Mouse (Mus musculus) midbrain, postnatal 0 days (tissue): ENCODE measurements around the gene Sema3f. TPM values are rescaled to one million over a fixed set of nuclear protein-coding genes. Genes with fewer than 3 reads are reported as not detected.

Experiments
- ATAC-seq: fragments of 200-750 bp; cut with Nextera tagmentation; 2 replicates; pipeline ENCODE4 v1.8.0; 2017; ENCODE audit warnings: moderate number of reproducible peaks, mild to moderate bottlenecking, moderate TSS enrichment, moderate library complexity; ENCODE audit not compliant: low FRiP score
- DNase-seq: peaks from one replicate; pipeline ENCODE4 v3.0.0-alpha.2; 2015; ENCODE audit warnings: low spot score
- H3K27ac ChIP-seq: fragments of 300-500 bp; sonication (generic); 2 replicates; pipeline ENCODE4 v1.5.1; 2014; ENCODE audit warnings: low read depth, mild to moderate bottlenecking, low read length, mixed read lengths
- H3K27me3 ChIP-seq: fragments of 300-500 bp; sonication (generic); 2 replicates; pipeline ENCODE4 v1.6.1; 2014; ENCODE audit warnings: low read length, control low read depth, mixed read lengths; ENCODE audit not compliant: insufficient read depth
- H3K36me3 ChIP-seq: fragments of 300-500 bp; sonication (generic); 2 replicates; pipeline ENCODE4 v1.6.1; 2014; ENCODE audit warnings: low read length, control low read depth, mixed read lengths; ENCODE audit not compliant: insufficient read depth
- H3K4me1 ChIP-seq: fragments of 300-500 bp; sonication (generic); 2 replicates; pipeline ENCODE4 v1.6.1; 2014; ENCODE audit warnings: mild to moderate bottlenecking, control low read depth, antibody characterized with exemption, low read length, mixed read lengths; ENCODE audit not compliant: insufficient read depth
- H3K4me2 ChIP-seq: fragments of 300-500 bp; sonication (generic); 2 replicates; pipeline ENCODE4 v1.6.1; 2014; ENCODE audit warnings: low read depth, mild to moderate bottlenecking, low read length, mixed read lengths; ENCODE audit not compliant: poor library complexity, severe bottlenecking
- H3K4me3 ChIP-seq: fragments of 300-500 bp; sonication (generic); 2 replicates; pipeline ENCODE4 v1.5.1; 2014; ENCODE audit warnings: low read depth, mild to moderate bottlenecking, low read length, moderate library complexity
- H3K9ac ChIP-seq: fragments of 300-500 bp; sonication (generic); replicated peaks from 2 replicates; pipeline ENCODE4 v1.6.1; 2014; ENCODE audit warnings: mild to moderate bottlenecking, low read length, moderate library complexity, mixed read lengths; ENCODE audit not compliant: poor library complexity, severe bottlenecking
- H3K9me3 ChIP-seq: fragments of 300-500 bp; sonication (generic); 2 replicates; pipeline ENCODE4 v1.6.1; 2016; ENCODE audit warnings: low read length, control low read depth
- CTCF ChIP-seq: IDR thresholded peaks from 2 replicates; pipeline ENCODE4 v1.5.1; 2016; ENCODE audit warnings: antibody characterized with exemption, mild to moderate bottlenecking
- WGBS: fragments of 180-500 bp; shearing (Covaris S2); extraction: QIAGEN DNeasy Blood & Tissue Kit; methylation state at CpG from one replicate; pipeline ENCODE4 v1.1.7; 2014; 5-methylcytosine and 5-hydroxymethylcytosine counted together
- polyA plus RNA-seq: library from polyadenylated mRNA; unstranded; fragments of >200 nt; fragmentation: Nextera tagmentation; extraction: Ambion mirVana; gene quantifications from 2 replicates; pipeline ENCODE4 v1.2.1, GENCODE M21; 2015
- total RNA-seq: library from RNA; depleted of rRNA; stranded (reverse); fragments of >200 nt; gene quantifications from 2 replicates; pipeline ENCODE4 v1.2.3, GENCODE M21; 2014

Gene Sema3f
- total and polyA plus RNA-seq, 2 experiments from 2014 or later, result 13.5 to 115 TPM

DNA sequence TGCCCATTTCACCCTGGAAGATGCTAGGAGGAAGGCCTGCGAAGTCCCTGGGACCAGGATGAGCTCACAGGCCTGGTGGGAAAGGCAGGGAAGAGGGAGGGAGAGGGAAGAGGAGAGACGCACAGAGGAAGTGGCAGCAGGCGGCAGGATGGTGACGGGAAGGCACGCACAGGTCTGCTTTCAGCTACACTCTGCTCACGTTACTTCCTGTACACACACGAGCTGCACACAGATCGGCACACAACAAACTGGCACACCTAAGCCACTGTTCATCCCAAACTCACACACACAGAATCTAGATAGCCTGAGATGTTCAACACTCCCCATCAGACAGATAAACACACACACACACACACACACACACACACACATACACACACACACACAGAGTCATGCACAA is 19.9 kb downstream of the Sema3f start:
- Histone ChIP-seq H3K4me2 (no peak overlapping the region), H3K9me3 (no peaks in the 10 kb centered on the region), H3K27ac (no peak overlapping the region), H3K4me1 (no peaks in the 10 kb centered on the region), H3K36me3 (peaks cover 46% of the 10 kb centered on the region), H3K9ac (no peak overlapping the region), H3K4me3 (no peak overlapping the region), H3K27me3 (no peaks in the 10 kb centered on the region)
- no peak for ATAC-seq
- TF ChIP-seq CTCF, result no peak
- DNase-seq, result no peak
- WGBS, result 77% methylated on average over 8 of the region's 8 CpGs

DNA sequence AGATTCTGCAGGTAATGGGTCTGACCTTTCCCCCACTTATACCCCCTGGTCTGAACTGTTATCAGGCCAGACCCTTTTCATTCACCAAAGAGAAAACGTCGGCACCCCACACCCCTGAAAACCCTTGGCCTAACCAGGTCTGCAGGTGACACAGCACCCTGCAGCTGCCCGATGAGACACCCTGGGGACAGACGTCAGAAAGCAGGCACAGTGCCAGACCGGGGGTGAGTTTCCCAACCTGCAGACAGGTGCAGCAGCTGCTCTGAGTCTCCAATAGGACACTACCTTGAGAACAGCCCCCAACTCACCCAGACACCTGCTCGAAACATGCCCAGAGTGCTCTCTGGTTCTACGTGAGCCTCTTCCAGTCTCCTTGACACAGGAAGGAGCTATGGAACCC is 21.3 kb downstream of the Sema3f start:
- no peak for DNase-seq
- no peaks in the 10 kb centered on the region for H3K4me1 ChIP-seq
- no peaks in the 10 kb centered on the region for H3K27me3 ChIP-seq
- H3K27ac ChIP-seq, result no peak overlapping the region
- H3K9me3 ChIP-seq, result no peaks in the 10 kb centered on the region
- WGBS, result 85% methylated on average over 7 of the region's 7 CpGs
- no peak overlapping the region for H3K9ac ChIP-seq
- ATAC-seq, result no peak
- no peak overlapping the region for H3K4me3 ChIP-seq
- peaks cover 52% of the 10 kb centered on the region for H3K36me3 ChIP-seq
- H3K4me2 ChIP-seq, result no peak overlapping the region
- TF ChIP-seq CTCF, result no peak

DNA sequence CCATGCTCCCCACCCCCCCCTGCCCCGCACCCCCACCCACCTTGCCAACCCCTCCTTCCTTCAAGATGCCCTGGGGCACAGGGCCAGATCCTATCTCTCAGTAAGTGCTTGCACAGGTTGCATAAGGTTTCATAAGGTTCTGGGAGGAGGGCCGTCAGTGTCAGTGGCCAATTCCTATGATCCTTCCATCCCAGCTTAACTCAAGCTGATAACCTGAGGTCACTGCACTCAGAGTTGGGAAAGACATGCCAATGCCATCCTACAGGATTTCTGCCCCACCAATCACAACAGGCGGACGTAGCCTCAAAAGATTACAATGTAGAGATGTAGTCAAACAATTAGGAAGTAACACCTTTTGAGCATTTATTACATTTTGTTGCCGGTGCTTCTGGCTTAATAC is 21.9 kb downstream of the Sema3f start:
- TF ChIP-seq CTCF, result no peak
- Histone ChIP-seq H3K36me3 (peaks cover 57% of the 10 kb centered on the region), H3K27me3 (no peaks in the 10 kb centered on the region), H3K4me2 (no peak overlapping the region), H3K9me3 (no peaks in the 10 kb centered on the region), H3K27ac (no peak overlapping the region), H3K9ac (no peak overlapping the region), H3K4me3 (no peak overlapping the region), H3K4me1 (no peaks in the 10 kb centered on the region)
- ATAC-seq, result no peak
- WGBS, result 92% methylated on average over 5 of the region's 5 CpGs
- DNase-seq, result no peak

DNA sequence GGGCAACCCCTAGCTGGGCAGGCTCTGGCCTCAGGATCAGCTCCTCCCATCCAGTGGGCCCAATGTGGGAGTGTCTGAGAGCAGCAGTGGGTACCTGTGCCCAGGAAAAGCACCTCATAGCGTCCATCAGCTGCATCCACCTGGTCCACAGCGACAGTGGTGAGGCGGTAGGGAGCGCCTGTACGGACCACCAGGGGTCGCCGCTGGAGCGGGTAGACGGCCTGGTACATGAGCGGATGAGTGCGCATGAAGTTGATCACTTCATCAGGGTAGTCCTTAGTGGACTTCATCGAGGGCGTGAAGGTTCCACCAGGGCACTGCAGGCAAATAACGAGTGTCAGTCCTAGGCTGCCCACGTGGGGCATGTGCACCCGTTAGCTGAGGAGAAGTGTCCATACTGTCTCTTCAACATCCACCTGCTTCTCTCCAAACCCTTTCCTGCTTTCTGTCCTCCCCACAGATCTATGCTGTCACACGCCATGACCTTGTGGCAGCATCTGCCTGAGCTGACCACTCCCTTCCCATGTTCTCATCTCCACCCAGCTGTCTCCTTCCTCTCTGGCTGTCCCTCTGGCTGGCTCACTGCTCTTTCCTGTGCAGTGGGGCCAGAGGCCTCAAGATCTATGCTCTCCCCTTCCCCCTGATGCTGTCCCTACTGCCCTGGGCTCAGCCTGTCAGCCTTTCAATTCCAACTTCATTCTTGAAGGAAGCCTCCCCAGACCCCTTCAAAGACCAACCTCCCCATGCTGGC is 24.9 kb downstream of the Sema3f start:
- ATAC-seq (peak; percentile 64), DNase-seq (peak; percentile 62)
- Histone ChIP-seq H3K4me1 (no peaks in the 10 kb centered on the region), H3K27me3 (no peaks in the 10 kb centered on the region), H3K9me3 (no peaks in the 10 kb centered on the region), H3K9ac (no peak overlapping the region), H3K4me3 (no peak overlapping the region), H3K27ac (no peak overlapping the region), H3K36me3 (peaks cover 36% of the 10 kb centered on the region), H3K4me2 (no peak overlapping the region)
- peak; percentile 90 for TF ChIP-seq CTCF
- 40% methylated on average over 17 of the region's 17 CpGs for WGBS

DNA sequence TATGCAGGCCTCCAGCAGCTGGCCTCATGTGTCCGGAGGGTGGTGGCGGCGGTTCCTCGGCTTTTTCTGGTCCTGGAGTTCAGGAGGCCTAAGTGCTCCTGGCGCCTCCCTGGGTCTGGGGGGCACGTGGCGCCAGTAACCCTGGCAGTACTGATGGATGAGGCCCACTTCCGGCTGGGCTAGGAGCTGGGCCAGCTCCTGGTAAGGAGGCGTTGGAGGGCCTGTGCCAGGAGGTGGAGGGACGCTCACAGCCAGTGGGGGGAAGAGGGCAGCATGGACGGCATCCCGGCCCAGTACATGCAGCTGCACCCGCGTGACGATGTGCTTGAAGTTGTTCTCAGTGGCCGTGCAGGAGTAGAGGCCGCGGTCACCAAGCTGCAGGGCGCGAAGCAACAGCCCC is 27.9 kb downstream of the Sema3f start:
- no peak overlapping the region for H3K4me3 ChIP-seq
- TF ChIP-seq CTCF, result no peak
- H3K27me3 ChIP-seq, result peaks cover under 1% of the 10 kb centered on the region; the same call in 1 of the 2 replicates
- DNase-seq (no peak), ATAC-seq (no peak)
- peaks cover 20% of the 10 kb centered on the region for H3K36me3 ChIP-seq
- H3K4me1 ChIP-seq, result no peaks in the 10 kb centered on the region
- H3K4me2 ChIP-seq, result no peak overlapping the region
- H3K9me3 ChIP-seq, result no peaks in the 10 kb centered on the region
- WGBS, result 86% methylated on average over 20 of the region's 20 CpGs
- no peak overlapping the region for H3K9ac ChIP-seq
- H3K27ac ChIP-seq, result no peak overlapping the region

DNA sequence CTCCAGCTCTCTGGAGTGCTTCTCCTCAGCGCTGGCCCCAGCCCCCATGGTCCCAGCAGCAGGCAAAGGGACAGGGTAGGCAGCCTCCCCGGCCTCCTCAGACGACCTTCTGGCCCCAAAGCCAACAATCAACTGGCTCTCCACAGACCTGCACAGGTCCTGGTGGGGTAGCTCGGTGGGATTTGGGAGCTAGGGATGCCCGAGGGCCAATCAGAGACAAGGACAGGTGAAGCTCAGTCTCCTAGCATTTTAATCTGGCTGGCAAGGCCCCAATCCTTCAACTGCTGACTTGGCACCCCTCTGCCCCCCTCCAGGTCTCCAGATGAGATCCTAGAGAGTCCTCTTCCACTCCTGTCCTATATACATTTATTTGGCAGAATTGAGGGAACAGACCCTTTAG is 30.8 kb downstream of the Sema3f start, which contains the start of gene Gnat1:
Gene Gnat1 (minus strand): TSS at position 212 of the 400 bp plus-strand sequence.
- no peak for TF ChIP-seq CTCF
- no peak for DNase-seq
- no peak for ATAC-seq
- H3K9me3 ChIP-seq, result no peaks in the 10 kb centered on the region
- no peak within 1 kb of the TSS for H3K4me3 ChIP-seq
- no peak within 1 kb of the TSS for H3K27ac ChIP-seq
- peaks cover 12% of the 10 kb centered on the region; the same call in 1 of the 2 replicates for H3K27me3 ChIP-seq
- no peak within 1 kb of the TSS for H3K4me2 ChIP-seq
- H3K4me1 ChIP-seq, result no peaks in the 10 kb centered on the region
- peak within 1 kb of the TSS; percentile 24; the same call in 1 of the 2 replicates for H3K9ac ChIP-seq
- WGBS, result 38% methylated on average over 5 of the region's 5 CpGs
- peaks cover 14% of the 10 kb centered on the region for H3K36me3 ChIP-seq
